Mouse (Mus musculus) heart, adult 18-20 months (tissue): Measurements from ENCODE around the gene 1810030O07Rik. TPM values are rescaled to one million over a fixed set of nuclear protein-coding genes. Genes with fewer than 3 reads are reported as not detected.
A peak's percentile ranks its signal among the peaks of the same experiment; 100 is the strongest.
"Not testable (repeated sequence)": the region's sequence is repeated elsewhere in the genome, so short reads cannot be mapped to it uniquely, and the experiment has no call there.

ENCODE experiments used
- DNase-seq, 2 experiments: peaks; one replicate each; pipeline ENCODE4 v3.0.0; 2021 to 2022; ENCODE audit warnings: mixed read lengths in 1 of 2
- long read RNA-seq, 2 experiments: library from polyadenylated mRNA; stranded (forward); transcript quantifications; one replicate each; pipeline ENCODE4 v2.0.0; 2021
- total RNA-seq, 2 experiments: library from RNA; stranded (reverse); gene quantifications; 2 replicates each; pipeline ENCODE4 v1.2.3; 2021

Gene 1810030O07Rik
- 10 to 100 TPM; 11.3 to 16.7 TPM for total RNA-seq
- long read RNA-seq, experiment 1, transcript 1810030O07Rik-201 (7 exons, 2,699 nt), result major isoform, 17 of 22 reads
- long read RNA-seq, experiment 1, partial matches to known transcripts, result 0 of 22 reads
- long read RNA-seq, experiment 1, other reads (novel, unspliced or antisense), result 5 of 22 reads
- long read RNA-seq, experiment 2, transcript 1810030O07Rik-201 (7 exons, 2,699 nt), result major isoform, 7 of 10 reads
- long read RNA-seq, experiment 2, partial matches to known transcripts, result 1 of 10 reads
- long read RNA-seq, experiment 2, other reads (novel, unspliced or antisense), result 2 of 10 reads

- DNase-seq, result peak; percentile 92 to 95
Measured at GRCm38 (mm10) chrX:12673054-12673775, at the start of gene 1810030O07Rik. TSS of gene 1810030O07Rik (minus strand) at chrX:12673668.

GRCm38 (mm10) chrX:12716036-12716435, 42.6 kb upstream of the 1810030O07Rik start:
- no peak for DNase-seq

- no peak for DNase-seq
Measured at GRCm38 (mm10) chrX:12713796-12714195, 40.3 kb upstream of the 1810030O07Rik start.

- peak; percentile 12 to 27 for DNase-seq
Measured at GRCm38 (mm10) chrX:12686910-12687309, 13.4 kb upstream of the 1810030O07Rik start.

GRCm38 (mm10) chrX:12686071-12686470, 12.6 kb upstream of the 1810030O07Rik start:
- DNase-seq, result peak in 1 of 2 experiments; percentile 3

- peak; percentile 42 to 87 for DNase-seq
Measured at GRCm38 (mm10) chrX:12677396-12677795, 3.9 kb upstream of the 1810030O07Rik start.

GRCm38 (mm10) chrX:12653879-12654278, 19.6 kb downstream of the 1810030O07Rik start:
- DNase-seq, result no peak

- DNase-seq, result no peak
Measured at GRCm38 (mm10) chrX:12651906-12652305, 21.6 kb downstream of the 1810030O07Rik start.

GRCm38 (mm10) chrX:12645531-12646304, 27.8 kb downstream of the 1810030O07Rik start:
- DNase-seq, result peak; percentile 10 to 23

GRCm38 (mm10) chrX:12644976-12645375, 28.5 kb downstream of the 1810030O07Rik start:
- no peak for DNase-seq

GRCm38 (mm10) chrX:12625131-12625530, 48.3 kb downstream of the 1810030O07Rik start:
- DNase-seq, result no peak

GRCm38 (mm10) chrX:12612360-12612759, 61.1 kb downstream of the 1810030O07Rik start:
- not testable (repeated sequence) for DNase-seq

- DNase-seq, result no peak
Measured at GRCm38 (mm10) chrX:12611211-12611610, 62.3 kb downstream of the 1810030O07Rik start.

GRCm38 (mm10) chrX:12610541-12610940, 62.9 kb downstream of the 1810030O07Rik start:
- not testable (repeated sequence) for DNase-seq

Other genes with a start within 250 kb of the 1810030O07Rik start
- 10 to 100 TPM; 20.3 to 24.0 TPM for gene Atp6ap2, start 85.9 kb downstream of the 1810030O07Rik start, total RNA-seq
- gene Med14, start 88.4 kb upstream of the 1810030O07Rik start, total RNA-seq, result 10 to 100 TPM; 20.5 to 28.9 TPM